ENCODE assay signal across 11 mouse cellular contexts in the genomic region with DNA sequence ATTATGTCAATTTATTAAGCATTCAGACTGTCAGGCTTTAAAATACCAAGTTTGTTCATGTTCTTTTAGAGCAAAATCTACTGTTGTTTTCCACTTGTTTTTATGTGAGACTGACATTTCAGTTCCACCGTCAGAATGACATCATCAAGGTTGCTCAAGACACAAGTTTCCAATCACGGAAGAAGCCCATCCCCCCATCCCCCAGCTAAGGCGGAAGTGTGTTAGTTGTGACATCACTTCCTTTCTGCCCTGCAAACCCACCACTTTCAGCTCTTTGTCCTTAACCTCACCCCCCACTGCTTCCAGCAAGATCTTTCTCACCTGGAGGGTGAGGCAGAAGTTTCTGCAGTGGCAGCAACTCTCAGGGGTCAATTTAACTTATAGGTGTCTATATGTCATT. TPM values are rescaled to one million over a fixed set of nuclear protein-coding genes. Genes with fewer than 3 reads are reported as not detected.
DNase-seq lines count a peak whose midpoint lies in the region; ATAC-seq lines count a peak whose summit lies in the region.
"Had no signal": no experiment of that assay in that cellular context is flagged by ENCODE, and none has a peak within 500 bp of the region (broad histone marks: within the 10 kb centered on the region; RNA-seq: fewer than 3 reads in every experiment).

No protein-coding gene starts in this region.

- ATAC-seq in megakaryocyte, adult 5-6 weeks (ENCODE audit: poor library complexity, severe bottlenecking), result peak; percentile 99
- no peak for ATAC-seq in frontal cortex, adult (ENCODE audit: low TSS enrichment)
- ATAC-seq: forebrain, postnatal 0 days; midbrain, embryonic 15.5 days had no signal

- peak; percentile 63 for DNase-seq in lung, postnatal 36 days
- no peak for DNase-seq in lung, postnatal 4 days
- DNase-seq in ZHBTc4 (ENCODE audit: low read depth, low spot score), result peak; percentile 67
- peak; percentile 50 for DNase-seq in thymus, postnatal 4 days
- DNase-seq in embryo, embryonic 9.5 days (ENCODE audit: extremely low spot score), result no peak
- no peak for DNase-seq in frontal cortex, postnatal 14 days (ENCODE audit: low spot score in 2 of 2)
- DNase-seq: forebrain, postnatal 0 days; liver, embryonic 13.5 days had no signal

RNA-seq across cellular contexts. Expression of gene Ccdc57, which starts 16.2 kb away (rescaled TPM):
- 0.30 and 1.2 TPM in 2 replicates for total RNA-seq in megakaryocyte, adult 5-6 weeks (2015)
- 2.1 and 2.4 TPM in 2 replicates for total RNA-seq in megakaryocyte, adult 5-6 weeks (2017)

RNA-seq across cellular contexts. Expression of gene Slc16a3, which starts 31.8 kb away (rescaled TPM):
- 21.4 and 24.6 TPM in 2 replicates for total RNA-seq in megakaryocyte, adult 5-6 weeks (2015)
- total RNA-seq in megakaryocyte, adult 5-6 weeks (2017), result 35.2 and 40.7 TPM in 2 replicates

Comparison
In these comparisons a context has a peak if more than half of its experiments do, and no peak if none do; other contexts are left out.
1. DNase-seq: peak in lung, postnatal 36 days (single experiment), ZHBTc4 (single experiment) and thymus, postnatal 4 days (single experiment); none in lung, postnatal 4 days (0 of 2), embryo, embryonic 9.5 days (single experiment) and frontal cortex, postnatal 14 days (0 of 2).